Mouse (Mus musculus) kidney, postnatal 0 days (tissue): Measurements from ENCODE around the gene Nat9. TPM values are rescaled to one million over a fixed set of nuclear protein-coding genes. Genes with fewer than 3 reads are reported as not detected.

Experiments
- ATAC-seq: fragments of 200-750 bp; cut with Nextera tagmentation; replicated peaks from 2 replicates; pipeline ENCODE4 v1.8.0; 2017; ENCODE audit warnings: low read depth, moderate number of reproducible peaks, moderate TSS enrichment, moderate library complexity; ENCODE audit not compliant: low FRiP score
- DNase-seq: peaks from one replicate; pipeline ENCODE4 v3.0.0-alpha.2; 2016; ENCODE audit warnings: low spot score
- H3K27ac ChIP-seq: fragments of 300-500 bp; sonication (generic); 2 replicates; pipeline ENCODE4 v1.5.1; 2014; ENCODE audit warnings: mild to moderate bottlenecking
- H3K27me3 ChIP-seq: fragments of 300-500 bp; sonication (generic); 2 replicates; pipeline ENCODE4 v1.6.1; 2014; ENCODE audit warnings: low read length, mixed read lengths; ENCODE audit not compliant: insufficient read depth
- H3K36me3 ChIP-seq: fragments of 300-500 bp; sonication (generic); 2 replicates; pipeline ENCODE4 v1.6.1; 2014; ENCODE audit warnings: low read length, mixed read lengths; ENCODE audit not compliant: insufficient read depth
- H3K4me1 ChIP-seq: fragments of 300-500 bp; sonication (generic); replicated peaks from 2 replicates; pipeline ENCODE4 v1.6.1; 2014; ENCODE audit warnings: antibody characterized with exemption, low read length, mixed read lengths; ENCODE audit not compliant: insufficient read depth
- H3K4me2 ChIP-seq: fragments of 300-500 bp; sonication (generic); 2 replicates; pipeline ENCODE4 v1.6.1; 2014; ENCODE audit warnings: mild to moderate bottlenecking, low read length, moderate library complexity, mixed read lengths
- H3K4me3 ChIP-seq: fragments of 300-500 bp; sonication (generic); replicated peaks from 2 replicates; pipeline ENCODE4 v1.5.1; 2014; ENCODE audit warnings: low read depth, low read length
- H3K9ac ChIP-seq: fragments of 300-500 bp; sonication (generic); 2 replicates; pipeline ENCODE4 v1.6.1; 2014; ENCODE audit warnings: low read depth, low read length
- H3K9me3 ChIP-seq: fragments of 300-500 bp; sonication (generic); replicated peaks from 2 replicates; pipeline ENCODE4 v1.6.1; 2016; ENCODE audit warnings: low read length, inconsistent platforms, mixed read lengths
- CTCF ChIP-seq: IDR thresholded peaks from 2 replicates; pipeline ENCODE4 v1.5.1; 2016; ENCODE audit warnings: antibody characterized with exemption, low read depth, mild to moderate bottlenecking, moderate library complexity
- WGBS: fragments of 180-500 bp; shearing (Covaris S2); extraction: QIAGEN DNeasy Blood & Tissue Kit; methylation state at CpG from one replicate; pipeline ENCODE4 v1.1.7; 2014; 5-methylcytosine and 5-hydroxymethylcytosine counted together
- polyA plus RNA-seq: library from polyadenylated mRNA; unstranded; fragments of >200 nt; fragmentation: Nextera tagmentation; extraction: Ambion mirVana; gene quantifications from 2 replicates; pipeline ENCODE4 v1.2.1, GENCODE M21; 2015

Gene Nat9
- polyA plus RNA-seq, 1 experiment from 2014 or later: 26.8 TPM

DNA sequence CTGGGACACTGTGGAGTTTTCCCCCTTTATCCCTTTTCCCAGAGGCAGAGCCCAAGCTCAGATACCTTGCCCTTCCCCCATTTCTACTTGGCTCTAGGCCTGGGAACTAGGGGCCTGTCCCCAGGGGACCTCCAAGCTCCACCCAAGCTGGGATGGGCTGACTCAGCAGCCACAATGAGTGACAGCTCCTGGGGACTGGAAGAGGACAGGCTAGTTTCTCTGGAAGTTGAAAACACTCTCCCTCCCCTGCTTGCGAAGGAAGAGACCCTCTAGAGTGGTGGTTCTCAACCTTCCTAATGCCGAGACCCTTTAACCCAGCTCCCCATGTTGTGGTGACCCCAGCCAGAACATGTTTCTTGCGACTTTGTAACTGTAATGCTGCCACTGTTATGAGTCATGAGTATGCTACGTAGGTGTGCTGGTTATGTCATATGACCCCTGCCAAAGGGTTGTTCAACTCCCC lies 14.8 kb downstream of the Nat9 start:
- H3K4me1 ChIP-seq: peaks cover 53% of the 10 kb centered on the region

DNA sequence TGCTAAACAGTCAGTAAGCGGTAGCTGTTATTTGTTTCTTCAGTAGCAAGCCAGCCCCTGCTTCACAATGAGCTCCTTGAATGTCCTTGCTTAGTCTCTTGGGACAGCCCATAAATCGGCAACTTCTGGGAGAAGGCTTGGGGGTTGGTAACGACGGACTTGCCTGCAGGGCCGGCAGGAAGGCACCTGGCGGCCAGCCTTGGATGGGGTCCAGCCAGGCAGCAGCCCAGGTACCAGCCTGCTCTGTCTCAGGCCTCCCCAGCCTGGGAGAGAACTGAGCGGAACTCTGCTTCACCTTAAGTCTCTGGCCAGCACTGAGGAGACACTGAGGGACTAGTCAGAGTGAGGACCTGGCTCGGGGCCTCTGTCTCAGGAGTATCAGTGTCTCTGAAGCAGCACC lies 16.5 kb downstream of the Nat9 start:
- DNase-seq: no peak
- Histone ChIP-seq H3K36me3 (0 out of 2 replicates have a peak, but pooled peaks cover 4% of the 10 kb centered on the region), H3K9me3 (no peaks in the 10 kb centered on the region), H3K9ac (no peak overlapping the region), H3K4me1 (peaks cover 45% of the 10 kb centered on the region), H3K4me3 (no peak overlapping the region), H3K27ac (peak overlapping the region; percentile 28; the same call in 1 of the 2 replicates), H3K4me2 (no peak overlapping the region), H3K27me3 (no peaks in the 10 kb centered on the region)
- TF ChIP-seq CTCF: no peak
- no peak for ATAC-seq
- WGBS: 27% methylated on average over 8 of the region's 8 CpGs

More for the DNA sequence above, 14.8 kb downstream of the Nat9 start:
- TF ChIP-seq CTCF: no peak
- H3K27me3 ChIP-seq: no peaks in the 10 kb centered on the region
- H3K4me2 ChIP-seq: no peak overlapping the region
- H3K9me3 ChIP-seq: no peaks in the 10 kb centered on the region
- 39% methylated on average over 4 of the region's 4 CpGs for WGBS
- no peak overlapping the region for H3K9ac ChIP-seq
- H3K4me3 ChIP-seq: no peak overlapping the region
- DNase-seq (peak; percentile 59), ATAC-seq (no peak; the same call in 1 of the 2 replicates)
- H3K36me3 ChIP-seq: 0 out of 2 replicates have a peak, but pooled peaks cover 4% of the 10 kb centered on the region
- H3K27ac ChIP-seq: peak overlapping the region; percentile 79

DNA sequence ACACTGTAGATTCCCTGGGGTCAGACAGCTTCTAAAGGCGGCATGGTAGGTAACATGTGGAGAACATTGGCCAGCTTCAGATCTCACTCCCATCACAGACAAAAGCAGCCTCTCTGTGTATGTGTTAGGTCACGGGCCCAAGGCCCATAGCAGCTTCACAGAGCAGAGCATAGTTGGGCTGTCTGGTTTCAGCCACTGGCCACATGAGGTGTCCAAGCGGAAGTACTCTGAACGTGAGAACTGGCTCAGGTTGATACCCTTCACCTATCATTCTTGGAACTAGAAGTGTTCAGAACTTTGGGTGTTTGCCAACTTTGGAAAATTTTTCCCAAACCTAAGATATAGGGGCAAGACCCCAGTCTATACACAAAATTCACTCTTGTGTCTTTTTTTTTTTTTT lies 18.2 kb downstream of the Nat9 start:
- no peak for TF ChIP-seq CTCF
- Histone ChIP-seq H3K4me1 (peaks cover 43% of the 10 kb centered on the region), H3K36me3 (0 out of 2 replicates have a peak, but pooled peaks cover 4% of the 10 kb centered on the region)

DNA sequence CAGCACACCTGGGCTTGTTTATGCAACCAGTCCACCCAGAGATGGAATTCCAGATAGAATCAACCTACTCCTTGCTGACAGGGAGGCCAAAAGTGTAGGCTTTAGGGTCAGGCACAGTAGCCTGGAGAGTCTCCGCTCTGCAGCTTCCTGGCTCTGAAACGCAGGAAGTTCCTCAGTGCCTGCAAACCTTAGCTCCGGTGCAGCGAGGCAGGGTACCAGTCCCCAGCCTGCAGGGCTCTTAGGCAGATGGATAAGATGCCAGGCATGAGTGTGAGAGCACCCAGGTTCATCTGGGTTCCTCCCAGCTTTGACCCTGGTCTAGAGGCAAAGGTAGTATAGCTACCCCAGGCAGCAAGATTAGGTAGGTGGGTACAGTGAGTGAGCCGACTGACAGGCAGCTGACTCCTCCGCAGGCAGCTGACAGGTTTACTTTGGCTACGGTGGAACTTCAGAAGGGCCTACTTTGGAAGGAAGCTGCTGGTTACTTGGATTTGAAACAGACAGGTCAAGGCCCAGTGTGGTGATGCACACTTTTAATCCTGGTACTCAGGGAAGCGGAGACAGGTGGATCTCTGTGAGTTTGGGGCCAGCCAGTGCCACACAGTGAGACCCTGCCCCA lies 19.9 kb downstream of the Nat9 start:
- H3K9ac ChIP-seq: no peak overlapping the region
- 0 out of 2 replicates have a peak, but pooled peaks cover 4% of the 10 kb centered on the region for H3K36me3 ChIP-seq
- H3K4me1 ChIP-seq: peaks cover 30% of the 10 kb centered on the region
- 55% methylated on average over 8 of the region's 8 CpGs for WGBS
- no peak overlapping the region for H3K4me3 ChIP-seq
- no peak overlapping the region for H3K27ac ChIP-seq
- no peaks in the 10 kb centered on the region for H3K27me3 ChIP-seq
- TF ChIP-seq CTCF: no peak
- ATAC-seq (no peak), DNase-seq (no peak)
- no peak overlapping the region for H3K4me2 ChIP-seq
- H3K9me3 ChIP-seq: no peaks in the 10 kb centered on the region

More for the DNA sequence above, 18.2 kb downstream of the Nat9 start:
- Histone ChIP-seq H3K27ac (no peak overlapping the region), H3K9me3 (no peaks in the 10 kb centered on the region), H3K4me3 (no peak overlapping the region), H3K27me3 (no peaks in the 10 kb centered on the region), H3K4me2 (no peak overlapping the region), H3K9ac (no peak overlapping the region)
- DNase-seq: no peak
- 88% methylated on average over 4 of the region's 4 CpGs for WGBS
- ATAC-seq: no peak

DNA sequence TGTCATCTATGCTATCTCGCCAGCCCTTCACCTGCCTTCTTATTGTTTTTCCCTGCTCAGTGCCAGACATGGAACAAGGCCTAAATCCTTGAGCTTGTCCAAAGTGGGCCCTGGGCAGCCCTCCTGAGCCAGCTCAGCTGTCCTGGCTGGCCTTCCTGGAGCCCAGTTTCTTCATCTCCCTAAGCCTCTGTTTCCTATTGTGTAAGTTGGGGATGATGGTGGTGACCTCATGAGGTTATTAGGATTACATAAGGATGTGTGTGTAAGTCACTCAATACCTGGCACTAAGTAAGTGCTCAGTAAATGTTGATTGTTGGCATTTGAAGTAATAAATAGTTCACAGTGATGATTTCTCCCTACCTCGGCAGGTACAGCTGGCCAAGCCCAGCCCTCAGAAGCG lies 20.9 kb downstream of the Nat9 start:
- DNase-seq (no peak), ATAC-seq (no peak)
- 78% methylated on average over 3 of the region's 3 CpGs for WGBS
- Histone ChIP-seq H3K36me3 (0 out of 2 replicates have a peak, but pooled peaks cover 4% of the 10 kb centered on the region), H3K9me3 (no peaks in the 10 kb centered on the region), H3K27me3 (no peaks in the 10 kb centered on the region), H3K9ac (no peak overlapping the region), H3K27ac (no peak overlapping the region), H3K4me2 (no peak overlapping the region), H3K4me3 (no peak overlapping the region), H3K4me1 (peaks cover 24% of the 10 kb centered on the region)
- TF ChIP-seq CTCF: no peak

DNA sequence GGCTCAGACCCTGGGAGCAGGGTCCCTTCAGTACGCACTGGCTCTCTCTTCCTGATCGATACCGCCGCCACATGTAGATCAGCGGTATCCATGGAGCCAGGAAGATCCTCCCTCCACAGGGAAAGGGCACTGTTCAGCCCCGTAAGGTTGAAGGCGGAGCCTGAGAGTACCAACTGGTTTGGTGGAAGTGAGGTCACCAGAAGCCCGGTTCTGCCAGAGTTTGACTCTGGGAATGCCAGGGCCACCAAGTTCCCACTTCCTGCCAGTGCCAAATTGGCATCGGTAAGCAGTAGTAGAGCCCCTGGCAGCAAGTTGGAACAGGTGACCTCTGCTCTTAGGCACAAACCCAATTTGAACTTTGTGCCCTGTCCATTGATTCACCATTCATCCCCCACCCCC lies 22.7 kb downstream of the Nat9 start:
- Histone ChIP-seq H3K4me3 (peak overlapping the region; percentile 81), H3K27me3 (no peaks in the 10 kb centered on the region), H3K4me1 (peaks cover 16% of the 10 kb centered on the region), H3K36me3 (0 out of 2 replicates have a peak, but pooled peaks cover 4% of the 10 kb centered on the region), H3K4me2 (peak overlapping the region; percentile 82), H3K9ac (peak overlapping the region; percentile 83), H3K9me3 (no peaks in the 10 kb centered on the region), H3K27ac (peak overlapping the region; percentile 88)
- 0 out of 2 replicates have a peak, but pooled peaks have one; percentile 14 for ATAC-seq
- no peak for TF ChIP-seq CTCF
- WGBS: 3% methylated on average over 9 of the region's 9 CpGs
- DNase-seq: peak; percentile 52
